Mouse (Mus musculus) kidney, adult 9 months (tissue): ENCODE data around the gene Cx3cr1.

Source experiments
- DNase-seq: peaks from one replicate; pipeline ENCODE4 v3.0.0; 2022

Cx3cr1 gene

GRCm38 (mm10) chr9:119926497-119926896 lies 143.2 kb downstream of the Cx3cr1 start:
- DNase-seq: no peak

GRCm38 (mm10) chr9:119925729-119926128 lies 143.9 kb downstream of the Cx3cr1 start:
- DNase-seq: peak; percentile 74

- no peak for DNase-seq
Measured at GRCm38 (mm10) chr9:119925120-119925657, 144.5 kb downstream of the Cx3cr1 start.

- DNase-seq: no peak
Measured at GRCm38 (mm10) chr9:119923462-119923861, 146.2 kb downstream of the Cx3cr1 start.

GRCm38 (mm10) chr9:119919858-119920257 lies 149.8 kb downstream of the Cx3cr1 start:
- no peak for DNase-seq

GRCm38 (mm10) chr9:119913087-119913838 lies 156.4 kb downstream of the Cx3cr1 start:
- DNase-seq: no peak

- no peak for DNase-seq
Measured at GRCm38 (mm10) chr9:119909931-119910330, 159.7 kb downstream of the Cx3cr1 start.

GRCm38 (mm10) chr9:119908708-119909107 lies 161.0 kb downstream of the Cx3cr1 start:
- DNase-seq: no peak

- no peak for DNase-seq
Measured at GRCm38 (mm10) chr9:119902410-119903151, 167.1 kb downstream of the Cx3cr1 start.

- no peak for DNase-seq
Measured at GRCm38 (mm10) chr9:119899446-119899845, 170.2 kb downstream of the Cx3cr1 start.

- DNase-seq: no peak
Measured at GRCm38 (mm10) chr9:119895040-119895721, 174.5 kb downstream of the Cx3cr1 start.

GRCm38 (mm10) chr9:119894339-119895009 lies 175.2 kb downstream of the Cx3cr1 start, which contains the start of gene Wdr48:
TSS of gene Wdr48 (plus strand) at chr9:119894878.
- DNase-seq: peak; percentile 99

- no peak for DNase-seq
Measured at GRCm38 (mm10) chr9:119893881-119894280, 175.8 kb downstream of the Cx3cr1 start.

GRCm38 (mm10) chr9:119890692-119891091 lies 179.0 kb downstream of the Cx3cr1 start:
- DNase-seq: peak; percentile 56

GRCm38 (mm10) chr9:119889446-119889845 lies 180.2 kb downstream of the Cx3cr1 start:
- no peak for DNase-seq

GRCm38 (mm10) chr9:119888843-119889246 lies 180.8 kb downstream of the Cx3cr1 start:
- no peak for DNase-seq

GRCm38 (mm10) chr9:119887144-119887901 lies 182.4 kb downstream of the Cx3cr1 start:
- no peak for DNase-seq

- no peak for DNase-seq
Measured at GRCm38 (mm10) chr9:119854170-119854569, 215.5 kb downstream of the Cx3cr1 start.

- DNase-seq: peak; percentile 48
Measured at GRCm38 (mm10) chr9:119853071-119853846, 216.4 kb downstream of the Cx3cr1 start.

GRCm38 (mm10) chr9:119852347-119853030 lies 217.2 kb downstream of the Cx3cr1 start:
- peak; percentile 72 for DNase-seq
